10 mouse cellular contexts compared by ENCODE assay signal in genomic region chr7:82625342-82625741, GRCm38 (mm10). TPM values are rescaled to one million over a fixed set of nuclear protein-coding genes. Genes with fewer than 3 reads are reported as not detected.
DNase-seq lines count a peak whose midpoint lies in the region; ATAC-seq lines count a peak whose summit lies in the region.
"Had no signal": no experiment of that assay in that cellular context is flagged by ENCODE, and none has a peak within 500 bp of the region (broad histone marks: within the 10 kb centered on the region; RNA-seq: fewer than 3 reads in every experiment).

No protein-coding gene starts in this region.

- H3K36me3 ChIP-seq in embryonic facial prominence, embryonic 11.5 days (replicated peaks; ENCODE audit: control insufficient read depth, insufficient read depth, low read depth, low read length) = no peaks in the 10 kb centered on the region
- H3K36me3 ChIP-seq: embryonic facial prominence, embryonic 12.5 days; lung, embryonic 15.5 days had no signal

- no peaks in the 10 kb centered on the region for H3K27me3 ChIP-seq in embryonic facial prominence, embryonic 11.5 days (ENCODE audit: control insufficient read depth, insufficient read depth, low read length)
- H3K27me3 ChIP-seq: embryonic facial prominence, embryonic 12.5 days; lung, embryonic 15.5 days had no signal

- H3K27ac ChIP-seq in embryonic facial prominence, embryonic 11.5 days (replicated peaks; ENCODE audit: low read depth, low read length) = no peak overlapping the region
- H3K27ac ChIP-seq: embryonic facial prominence, embryonic 12.5 days; lung, embryonic 15.5 days had no signal

- WGBS in embryonic facial prominence, embryonic 11.5 days = 18% methylated on average over 7 of the region's 7 CpGs

- no peaks in the 10 kb centered on the region for H3K9me3 ChIP-seq in embryonic facial prominence, embryonic 11.5 days (replicated peaks; ENCODE audit: control insufficient read depth, low read length)
- H3K9me3 ChIP-seq: embryonic facial prominence, embryonic 12.5 days; lung, embryonic 15.5 days had no signal

- no peak for ATAC-seq in embryonic facial prominence, embryonic 11.5 days (replicated peaks; ENCODE audit: insufficient number of reproducible peaks, low FRiP score, low TSS enrichment, low read depth)

- peak; percentile 24 for DNase-seq in kidney, adult 18-20 months
- no peak for DNase-seq in kidney, adult 11 months
- peak; percentile 81 for DNase-seq in NIH3T3 (ENCODE audit: low read depth)
- DNase-seq in embryonic facial prominence, embryonic 11.5 days (ENCODE audit: low spot score) = peak; percentile 78
- DNase-seq in lung, postnatal 36 days = peak; percentile 18
- DNase-seq in yolk sac, embryonic 10.5 days (ENCODE audit: low spot score) = peak; percentile 54
- no peak for DNase-seq in cerebellum, adult 11 months
- no peak for DNase-seq in layer of hippocampus, postnatal 14 days (ENCODE audit: low spot score in 2 of 2)

- H3K4me2 ChIP-seq in embryonic facial prominence, embryonic 11.5 days (ENCODE audit: low read depth, low read length) = no peak overlapping the region
- H3K4me2 ChIP-seq: embryonic facial prominence, embryonic 12.5 days; lung, embryonic 15.5 days had no signal

- H3K4me3 ChIP-seq in embryonic facial prominence, embryonic 11.5 days (ENCODE audit: low read depth, low read length) = no peak overlapping the region
- H3K4me3 ChIP-seq: embryonic facial prominence, embryonic 12.5 days; lung, embryonic 15.5 days had no signal

- no peak overlapping the region for H3K9ac ChIP-seq in embryonic facial prominence, embryonic 11.5 days (replicated peaks; ENCODE audit: low read length)
- H3K9ac ChIP-seq: embryonic facial prominence, embryonic 12.5 days; lung, embryonic 15.5 days had no signal

- no peaks in the 10 kb centered on the region for H3K4me1 ChIP-seq in embryonic facial prominence, embryonic 11.5 days (ENCODE audit: control insufficient read depth, insufficient read depth, low read length)
- H3K4me1 ChIP-seq: lung, embryonic 15.5 days had no signal

RNA-seq across cellular contexts. Expression of gene Saxo2, which starts 23.0 kb away (rescaled TPM):
- 6.0 and 7.0 TPM in 2 replicates for polyA plus RNA-seq in embryonic facial prominence, embryonic 11.5 days (2014; fragmentation: Nextera tagmentation; extraction: Ambion mirVana)
- total RNA-seq in layer of hippocampus, postnatal 14 days (2021) = 10 to 100 TPM in 1 of 2 experiments, 1 to 10 TPM in 1; 9.4 to 14.9 TPM

RNA-seq across cellular contexts. Expression of gene Efl1, which starts 23.1 kb away (rescaled TPM):
- polyA plus RNA-seq in embryonic facial prominence, embryonic 11.5 days (2014; fragmentation: Nextera tagmentation; extraction: Ambion mirVana) = 23.2 and 24.0 TPM in 2 replicates
- 10 to 100 TPM; 17.0 to 19.7 TPM for total RNA-seq in layer of hippocampus, postnatal 14 days (2021)

Comparison
In these comparisons a context has a peak if more than half of its experiments do, and no peak if none do; other contexts are left out.
1. DNase-seq: peak in kidney, adult 18-20 months (single experiment), NIH3T3 (single experiment), embryonic facial prominence, embryonic 11.5 days (single experiment), lung, postnatal 36 days (single experiment) and yolk sac, embryonic 10.5 days (single experiment); none in kidney, adult 11 months (single experiment), cerebellum, adult 11 months (single experiment) and layer of hippocampus, postnatal 14 days (0 of 2).